In genomic region chr19:43957402-43957801, GRCm38 (mm10) we compare ENCODE assay signal across 15 mouse cellular contexts. TPM values are rescaled to one million over a fixed set of nuclear protein-coding genes. Genes with fewer than 3 reads are reported as not detected.
A peak's percentile ranks its signal among the peaks of the same experiment; 100 is the strongest.
DNase-seq lines count a peak whose midpoint lies in the region; ATAC-seq and TF ChIP-seq lines count a peak whose summit lies in the region.
"Had no signal": no experiment of that assay in that cellular context is flagged by ENCODE, and none has a peak within 500 bp of the region (broad histone marks: within the 10 kb centered on the region; RNA-seq: fewer than 3 reads in every experiment).

No protein-coding gene starts in this region.

- no peaks in the 10 kb centered on the region for H3K27me3 ChIP-seq in heart, embryonic 11.5 days (ENCODE audit: control insufficient read depth, insufficient read depth, low read length)
- no peaks in the 10 kb centered on the region for H3K27me3 ChIP-seq in limb, embryonic 15.5 days
- H3K27me3 ChIP-seq: kidney, embryonic 15.5 days had no signal

- TF ChIP-seq POLR2A in lung, adult 2 months (IDR thresholded peaks at IDR 0.05; ENCODE audit: borderline replicate concordance, extremely low read depth, low read depth, low read length), result no peak

- intact Hi-C loops in heart, postnatal 10 days (cut with DNase I), result loop anchor here (5.0 kb wide), 2 partner anchors 50 to 105 kb away; no protein-coding TSS in a partner anchor

- ATAC-seq in heart, embryonic 11.5 days (replicated peaks; ENCODE audit: insufficient number of reproducible peaks, low FRiP score, low TSS enrichment), result no peak
- ATAC-seq in limb, embryonic 15.5 days (ENCODE audit: insufficient number of reproducible peaks, low FRiP score, low TSS enrichment, low read depth), result no peak
- ATAC-seq: hindbrain, postnatal 0 days; liver, postnatal 0 days had no signal

- no peak for TF ChIP-seq CTCF in lung, adult 2 months (IDR thresholded peaks at IDR 0.05; ENCODE audit: insufficient read depth, low read length)

- no peaks in the 10 kb centered on the region for H3K4me1 ChIP-seq in heart, embryonic 11.5 days (ENCODE audit: control insufficient read depth, insufficient read depth, low read length)
- H3K4me1 ChIP-seq in lung, adult 2 months (ENCODE audit: control insufficient read depth, insufficient read depth, low read length), result no peaks in the 10 kb centered on the region
- H3K4me1 ChIP-seq in limb, embryonic 15.5 days, result peaks cover 10% of the 10 kb centered on the region
- H3K4me1 ChIP-seq: midbrain, embryonic 12.5 days had no signal

- H3K27ac ChIP-seq in heart, embryonic 11.5 days (ENCODE audit: low read depth, low read length), result no peak overlapping the region
- H3K27ac ChIP-seq in limb, embryonic 15.5 days, result peak overlapping the region; percentile 33; the same call in 1 of the 2 replicates
- H3K27ac ChIP-seq: hindbrain, postnatal 0 days; kidney, embryonic 15.5 days; midbrain, embryonic 12.5 days had no signal

- peak; percentile 27 for DNase-seq in heart, adult 8-10 months (ENCODE audit: low spot score)
- DNase-seq in lung, postnatal 10 days, result peak; percentile 49
- DNase-seq in lung, adult 2 months, result no peak
- DNase-seq in heart, postnatal 10 days, result peak; percentile 31 to 34
- no peak for DNase-seq in cerebellum, postnatal 25 days
- no peak for DNase-seq in retina, embryonic 14.5 days (ENCODE audit: low spot score)
- DNase-seq: cerebellum, adult 11-12 months; liver, postnatal 0 days; thymus, postnatal 36 days had no signal

- H3K9ac ChIP-seq in heart, embryonic 11.5 days (ENCODE audit: low read depth, low read length), result no peak overlapping the region
- no peak overlapping the region for H3K9ac ChIP-seq in limb, embryonic 15.5 days
- H3K9ac ChIP-seq: kidney, embryonic 15.5 days; liver, postnatal 0 days; midbrain, embryonic 12.5 days had no signal

- no peaks in the 10 kb centered on the region for H3K36me3 ChIP-seq in heart, embryonic 11.5 days (ENCODE audit: control insufficient read depth, insufficient read depth, low read length)
- no peaks in the 10 kb centered on the region for H3K36me3 ChIP-seq in limb, embryonic 15.5 days
- H3K36me3 ChIP-seq: kidney, embryonic 15.5 days; midbrain, embryonic 12.5 days had no signal

- H3K9me3 ChIP-seq in heart, embryonic 11.5 days (replicated peaks; ENCODE audit: control insufficient read depth, low read length), result 0 out of 2 replicates have a peak, but pooled peaks cover 3% of the 10 kb centered on the region
- H3K9me3 ChIP-seq in limb, embryonic 15.5 days, result no peaks in the 10 kb centered on the region
- H3K9me3 ChIP-seq: kidney, embryonic 15.5 days; midbrain, embryonic 12.5 days had no signal

- no peak overlapping the region for H3K4me3 ChIP-seq in heart, embryonic 11.5 days (ENCODE audit: low read depth, low read length)
- no peak overlapping the region for H3K4me3 ChIP-seq in lung, adult 2 months (replicated peaks; ENCODE audit: extremely low read depth, low read depth, low read length)
- H3K4me3 ChIP-seq in limb, embryonic 15.5 days, result no peak overlapping the region
- H3K4me3 ChIP-seq: kidney, embryonic 15.5 days; midbrain, embryonic 12.5 days had no signal

- H3K4me2 ChIP-seq in heart, embryonic 11.5 days, result no peak overlapping the region
- H3K4me2 ChIP-seq in limb, embryonic 15.5 days, result no peak overlapping the region
- H3K4me2 ChIP-seq: kidney, embryonic 15.5 days; midbrain, embryonic 12.5 days had no signal

- WGBS in heart, embryonic 11.5 days (ENCODE audit: insufficient replicate concordance), result 20% methylated on average over 4 of the region's 4 CpGs
- 18% methylated on average over 4 of the region's 4 CpGs for WGBS in lung, adult 2 months
- WGBS in limb, embryonic 15.5 days, result 13% methylated on average over 4 of the region's 4 CpGs

RNA-seq across cellular contexts. Expression of gene Dnmbp, which starts 17.4 kb away (rescaled TPM):
- total RNA-seq in heart, adult 8-10 months (2022), result 10 to 100 TPM in 1 of 4 experiments, 1 to 10 TPM in 3; 8.9 to 10.3 (median 9.2) TPM
- polyA plus RNA-seq in heart, embryonic 11.5 days (2014; fragmentation: Nextera tagmentation; extraction: Ambion mirVana), result 11.4 and 11.7 TPM in 2 replicates
- 17.1 and 18.6 TPM in 2 replicates for polyA plus RNA-seq in lung, adult 2 months (2012; rRNA removed)
- total RNA-seq in heart, postnatal 10 days (2021), result 10 to 100 TPM; 11.2 to 13.2 TPM
- 22.9 and 23.8 TPM in 2 replicates for polyA plus RNA-seq in limb, embryonic 15.5 days (2015; fragmentation: Nextera tagmentation; extraction: Ambion mirVana)

RNA-seq across cellular contexts. Expression of gene Cpn1, which starts 29.0 kb away (rescaled TPM):
- under 1 TPM in 3 of 4 experiments, not detected in 1; 0.19 to 0.22 (median 0.19) TPM for total RNA-seq in heart, adult 8-10 months (2022)
- 0.77 and 2.0 TPM in 2 replicates for polyA plus RNA-seq in heart, embryonic 11.5 days (2014; fragmentation: Nextera tagmentation; extraction: Ambion mirVana)
- 4.3 and 5.0 TPM in 2 replicates for polyA plus RNA-seq in lung, adult 2 months (2012; rRNA removed)
- total RNA-seq in heart, postnatal 10 days (2021), result not detected
- 0.18 TPM in 1 of 2 replicates, not detected in the other for polyA plus RNA-seq in limb, embryonic 15.5 days (2015; fragmentation: Nextera tagmentation; extraction: Ambion mirVana)
- polyA plus RNA-seq: limb, embryonic 11.5 days had no signal

Comparison
In these comparisons a context has a peak if more than half of its experiments do, and no peak if none do; other contexts are left out.
1. DNase-seq: peak in heart, adult 8-10 months (single experiment), lung, postnatal 10 days (single experiment) and heart, postnatal 10 days (2 of 2); none in lung, adult 2 months (single experiment), cerebellum, postnatal 25 days (0 of 2) and retina, embryonic 14.5 days (single experiment).